Mouse (Mus musculus): ENCODE measurements around the gene Tmc6. TPM values are rescaled to one million over a fixed set of nuclear protein-coding genes. Genes with fewer than 3 reads are reported as not detected.
A peak's percentile ranks its signal among the peaks of the same experiment; 100 is the strongest.
"Not testable (repeated sequence)": the region's sequence is repeated elsewhere in the genome, so short reads cannot be mapped to it uniquely, and the experiment has no call there.

Gene Tmc6
- polyA plus RNA-seq, 1 experiment from 2014 or later: 2.1 TPM

- H3K27ac ChIP-seq: no peak overlapping the region
- H3K4me3 ChIP-seq: no peak overlapping the region
- 93% methylated on average over 6 of the region's 6 CpGs for WGBS
- H3K36me3 ChIP-seq (ENCODE audit: poor library complexity, severe bottlenecking): peaks cover 54% of the 10 kb centered on the region
- H3K4me1 ChIP-seq: peaks cover 63% of the 10 kb centered on the region
- no peaks in the 10 kb centered on the region for H3K9me3 ChIP-seq (replicated peaks)
- H3K27me3 ChIP-seq: no peaks in the 10 kb centered on the region
- H3K9ac ChIP-seq: no peak overlapping the region
- peak overlapping the region; percentile 86; the same call in 1 of the 2 replicates for H3K4me2 ChIP-seq
- no peak for ATAC-seq
Observed at GRCm38 (mm10) chr11:117823411-117823810, 41.4 kb upstream of the Tmc6 start.

GRCm38 (mm10) chr11:117822728-117823241 lies 40.8 kb upstream of the Tmc6 start:
- H3K4me3 ChIP-seq: no peak overlapping the region
- no peak for ATAC-seq
- peaks cover 60% of the 10 kb centered on the region for H3K36me3 ChIP-seq (ENCODE audit: poor library complexity, severe bottlenecking)
- WGBS: 82% methylated on average over 7 of the region's 7 CpGs
- no peaks in the 10 kb centered on the region for H3K9me3 ChIP-seq (replicated peaks)
- peaks cover 56% of the 10 kb centered on the region for H3K4me1 ChIP-seq
- no peaks in the 10 kb centered on the region for H3K27me3 ChIP-seq
- H3K4me2 ChIP-seq: no peak overlapping the region; the same call in 1 of the 2 replicates
- H3K9ac ChIP-seq: peak overlapping the region; percentile 34; the same call in 1 of the 2 replicates
- no peak overlapping the region for H3K27ac ChIP-seq

- Histone ChIP-seq H3K9me3 (replicated peaks) (no peaks in the 10 kb centered on the region), H3K36me3 (ENCODE audit: poor library complexity, severe bottlenecking) (peaks cover 70% of the 10 kb centered on the region), H3K4me2 (no peak overlapping the region), H3K27ac (no peak overlapping the region), H3K27me3 (no peaks in the 10 kb centered on the region), H3K4me3 (no peak overlapping the region), H3K9ac (no peak overlapping the region), H3K4me1 (peaks cover 47% of the 10 kb centered on the region)
- 89% methylated on average over 9 of the region's 9 CpGs for WGBS
- ATAC-seq: no peak
Observed at GRCm38 (mm10) chr11:117821868-117822267, 39.9 kb upstream of the Tmc6 start.

GRCm38 (mm10) chr11:117820173-117820572 lies 38.2 kb upstream of the Tmc6 start:
- no peak overlapping the region for H3K27ac ChIP-seq
- no peak overlapping the region for H3K4me3 ChIP-seq
- WGBS: 93% methylated on average over 7 of the region's 7 CpGs
- no peak for ATAC-seq
- peaks cover 32% of the 10 kb centered on the region for H3K4me1 ChIP-seq
- no peaks in the 10 kb centered on the region for H3K27me3 ChIP-seq
- no peak overlapping the region for H3K4me2 ChIP-seq
- 0 out of 2 replicates have a peak overlapping the region, but pooled peaks have one; percentile 6 for H3K9ac ChIP-seq
- H3K36me3 ChIP-seq (ENCODE audit: poor library complexity, severe bottlenecking): peaks cover 85% of the 10 kb centered on the region
- H3K9me3 ChIP-seq (replicated peaks): no peaks in the 10 kb centered on the region

- no peak overlapping the region for H3K27ac ChIP-seq
- H3K4me1 ChIP-seq: peaks cover 22% of the 10 kb centered on the region
- 56% methylated on average over 8 of the region's 8 CpGs for WGBS
- H3K9ac ChIP-seq: no peak overlapping the region
- H3K4me3 ChIP-seq: no peak overlapping the region
- ATAC-seq: no peak
- no peaks in the 10 kb centered on the region for H3K27me3 ChIP-seq
- no peaks in the 10 kb centered on the region for H3K9me3 ChIP-seq (replicated peaks)
- no peak overlapping the region for H3K4me2 ChIP-seq
- H3K36me3 ChIP-seq (ENCODE audit: poor library complexity, severe bottlenecking): peaks cover 96% of the 10 kb centered on the region
Observed at GRCm38 (mm10) chr11:117819095-117819494, 37.1 kb upstream of the Tmc6 start.

GRCm38 (mm10) chr11:117816389-117816996 lies 34.5 kb upstream of the Tmc6 start:
- ATAC-seq: no peak
- 88% methylated on average over 13 of the region's 13 CpGs for WGBS

GRCm38 (mm10) chr11:117815850-117816249 lies 33.9 kb upstream of the Tmc6 start:
- not testable (repeated sequence) for H3K9me3 ChIP-seq (replicated peaks); H3K27me3 ChIP-seq; ATAC-seq; H3K4me2 ChIP-seq; H3K4me3 ChIP-seq; H3K27ac ChIP-seq; H3K9ac ChIP-seq
- 83% methylated on average over 9 of the region's 9 CpGs for WGBS
- peaks cover 89% of the 10 kb centered on the region for H3K36me3 ChIP-seq (ENCODE audit: poor library complexity, severe bottlenecking)
- peaks cover 15% of the 10 kb centered on the region for H3K4me1 ChIP-seq

More at GRCm38 (mm10) chr11:117816389-117816996, 34.5 kb upstream of the Tmc6 start:
- Histone ChIP-seq H3K27ac (no peak overlapping the region), H3K9ac (no peak overlapping the region), H3K9me3 (replicated peaks) (no peaks in the 10 kb centered on the region), H3K4me1 (peaks cover 10% of the 10 kb centered on the region), H3K4me3 (no peak overlapping the region), H3K27me3 (no peaks in the 10 kb centered on the region), H3K4me2 (no peak overlapping the region), H3K36me3 (ENCODE audit: poor library complexity, severe bottlenecking) (peaks cover 96% of the 10 kb centered on the region)

- Histone ChIP-seq H3K9me3 (replicated peaks) (no peaks in the 10 kb centered on the region), H3K9ac (no peak overlapping the region), H3K27me3 (peaks cover 4% of the 10 kb centered on the region), H3K4me1 (peaks cover 25% of the 10 kb centered on the region), H3K27ac (no peak overlapping the region), H3K4me2 (no peak overlapping the region), H3K4me3 (no peak overlapping the region), H3K36me3 (ENCODE audit: poor library complexity, severe bottlenecking) (peaks cover 79% of the 10 kb centered on the region)
- no peak for ATAC-seq
- WGBS: 93% methylated on average over 6 of the region's 6 CpGs
Observed at GRCm38 (mm10) chr11:117814704-117815366, 32.8 kb upstream of the Tmc6 start.

GRCm38 (mm10) chr11:117813867-117814266 lies 31.9 kb upstream of the Tmc6 start:
- Histone ChIP-seq H3K36me3 (ENCODE audit: poor library complexity, severe bottlenecking) (peaks cover 70% of the 10 kb centered on the region), H3K27ac (no peak overlapping the region), H3K27me3 (peaks cover 14% of the 10 kb centered on the region), H3K9me3 (replicated peaks) (no peaks in the 10 kb centered on the region), H3K4me1 (peaks cover 18% of the 10 kb centered on the region), H3K4me3 (no peak overlapping the region), H3K4me2 (no peak overlapping the region), H3K9ac (no peak overlapping the region)
- WGBS: 83% methylated on average over 5 of the region's 5 CpGs
- ATAC-seq: no peak

- peak; percentile 85 for ATAC-seq
- peaks cover 18% of the 10 kb centered on the region for H3K4me1 ChIP-seq
- peak overlapping the region; percentile 67 for H3K4me3 ChIP-seq
- peaks cover 37% of the 10 kb centered on the region for H3K36me3 ChIP-seq (ENCODE audit: poor library complexity, severe bottlenecking)
- H3K4me2 ChIP-seq: peak overlapping the region; percentile 99
- H3K9me3 ChIP-seq (replicated peaks): no peaks in the 10 kb centered on the region
- H3K9ac ChIP-seq: peak overlapping the region; percentile 74
- 0 out of 2 replicates have a peak overlapping the region, but pooled peaks have one; percentile 44 for H3K27ac ChIP-seq
- H3K27me3 ChIP-seq: peaks cover 14% of the 10 kb centered on the region
- 0% methylated on average over 21 of the region's 21 CpGs for WGBS
Observed at GRCm38 (mm10) chr11:117810401-117811046, 28.5 kb upstream of the Tmc6 start.

- WGBS: under 1% methylated on average over 67 of the region's 75 CpGs
- H3K4me1 ChIP-seq: peaks cover 18% of the 10 kb centered on the region
- H3K36me3 ChIP-seq (ENCODE audit: poor library complexity, severe bottlenecking): peaks cover 29% of the 10 kb centered on the region
- peak within 1 kb of the TSS; percentile 74 for H3K9ac ChIP-seq
- no peaks in the 10 kb centered on the region for H3K9me3 ChIP-seq (replicated peaks)
- peak within 1 kb of the TSS; percentile 99 for H3K4me2 ChIP-seq
- ATAC-seq: peak; percentile 78
- peaks cover 14% of the 10 kb centered on the region for H3K27me3 ChIP-seq
- peak within 1 kb of the TSS; percentile 67 for H3K4me3 ChIP-seq
- peak within 1 kb of the TSS; percentile 44 for H3K27ac ChIP-seq
Observed at GRCm38 (mm10) chr11:117809407-117810311, 27.7 kb upstream of the Tmc6 start, which contains the start of the genes Gm20708 and Syngr2. TSS of gene Gm20708 (plus strand) at chr11:117809668. TSS of gene Syngr2 (plus strand) at chr11:117809668.
